Mouse (Mus musculus) ovary, postnatal 36 days (tissue): ENCODE results near the gene Neurl4.
"Not testable (repeated sequence)": the region's sequence is repeated elsewhere in the genome, so short reads cannot be mapped to it uniquely, and the experiment has no call there.

Source experiments
- DNase-seq: peaks from one replicate; pipeline ENCODE4 v3.0.0; 2022; ENCODE audit warnings: low spot score, mixed read lengths

Gene Neurl4

GRCm38 (mm10) chr11:69953267-69953915 lies 52.5 kb downstream of the Neurl4 start:
- no peak for DNase-seq

- DNase-seq, result not testable (repeated sequence)
These were observed 54.7 kb downstream of the Neurl4 start for GRCm38 (mm10) chr11:69955618-69956017.

GRCm38 (mm10) chr11:69956218-69956617 lies 55.3 kb downstream of the Neurl4 start:
- no peak for DNase-seq

DNA sequence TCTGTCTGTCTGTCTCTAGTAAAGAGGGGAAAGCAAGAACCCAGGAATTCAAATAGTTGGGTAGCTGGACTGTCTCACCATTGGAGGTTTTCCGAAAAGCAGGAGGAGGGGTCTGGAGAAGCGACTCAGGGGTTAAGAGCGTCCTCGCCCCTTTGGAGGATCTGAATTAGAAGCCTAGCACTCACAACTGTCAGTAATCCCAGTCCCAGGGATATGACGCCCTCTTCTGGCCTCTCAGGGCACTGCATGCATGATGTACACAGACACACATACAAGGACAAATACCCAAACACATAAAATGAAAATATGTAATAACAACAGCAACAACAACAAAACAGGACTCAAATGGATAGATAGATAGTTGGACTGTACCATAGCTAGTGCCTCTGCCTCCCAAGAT lies 59.7 kb downstream of the Neurl4 start:
- no peak for DNase-seq

- no peak for DNase-seq
These were observed 61.0 kb downstream of the Neurl4 start for GRCm38 (mm10) chr11:69961841-69962240.
